15 mouse cellular contexts compared by ENCODE assay signal in the genomic region with DNA sequence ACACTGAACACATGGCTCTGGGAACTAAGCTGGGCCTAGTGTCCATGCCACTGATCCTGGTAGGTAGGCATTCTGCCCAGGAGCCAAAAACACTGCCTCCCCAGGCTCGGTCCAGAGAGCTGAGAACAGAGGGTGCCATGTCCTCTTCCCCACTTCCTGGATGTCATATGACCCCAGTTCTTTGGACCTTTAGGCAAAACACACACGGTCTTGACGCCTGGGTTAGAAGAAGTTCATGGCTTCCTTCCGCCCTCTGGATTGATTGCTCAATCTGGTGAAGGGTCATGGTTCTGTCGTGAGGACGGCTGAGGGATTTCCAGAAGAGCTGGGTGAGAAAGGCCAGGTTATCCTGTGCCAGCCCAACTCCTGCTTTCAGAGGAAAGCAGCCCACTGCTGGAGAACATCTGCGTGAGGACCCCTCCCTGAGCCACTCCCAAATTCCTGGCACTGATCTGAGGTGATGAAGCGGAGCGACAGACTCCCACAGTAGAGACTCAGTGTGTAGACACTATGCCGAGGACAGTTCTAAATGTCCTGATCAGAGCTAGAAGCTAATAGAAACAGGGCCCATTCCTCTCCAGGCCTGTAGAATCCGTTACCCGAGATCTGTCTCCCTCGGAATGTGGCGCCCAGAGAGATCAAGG. TPM values are rescaled to one million over a fixed set of nuclear protein-coding genes. Genes with fewer than 3 reads are reported as not detected.
DNase-seq lines count a peak whose midpoint lies in the region; ATAC-seq and TF ChIP-seq lines count a peak whose summit lies in the region.
"Had no signal": no experiment of that assay in that cellular context is flagged by ENCODE, and none has a peak within 500 bp of the region (broad histone marks: within the 10 kb centered on the region; RNA-seq: fewer than 3 reads in every experiment).

No protein-coding gene starts in this region.

- 83% methylated on average over 14 of the region's 14 CpGs for WGBS in spleen, adult 2 months
- WGBS in kidney, embryonic 16.5 days = 35% methylated on average over 14 of the region's 14 CpGs
- WGBS in stomach, postnatal 0 days = 54% methylated on average over 14 of the region's 14 CpGs
- 86% methylated on average over 14 of the region's 14 CpGs for WGBS in forebrain, postnatal 0 days

- no peak overlapping the region for H3K9ac ChIP-seq in kidney, embryonic 16.5 days (replicated peaks; ENCODE audit: low read length)
- no peak overlapping the region for H3K9ac ChIP-seq in stomach, postnatal 0 days (ENCODE audit: low read length)
- H3K9ac ChIP-seq in forebrain, postnatal 0 days = no peak overlapping the region
- H3K9ac ChIP-seq: lung, embryonic 14.5 days; neural tube, embryonic 15.5 days had no signal

- H3K36me3 ChIP-seq in spleen, adult 2 months (ENCODE audit: control insufficient read depth, insufficient read depth, low read length) = 0 out of 2 replicates have a peak, but pooled peaks cover 2% of the 10 kb centered on the region
- peaks cover 30% of the 10 kb centered on the region for H3K36me3 ChIP-seq in kidney, embryonic 16.5 days (ENCODE audit: insufficient read depth, low read length)
- peaks cover 4% of the 10 kb centered on the region for H3K36me3 ChIP-seq in stomach, postnatal 0 days (ENCODE audit: control insufficient read depth, insufficient read depth, low read length)
- peaks cover 17% of the 10 kb centered on the region for H3K36me3 ChIP-seq in forebrain, postnatal 0 days (ENCODE audit: insufficient read depth)

- ATAC-seq in kidney, embryonic 16.5 days (ENCODE audit: low FRiP score, low TSS enrichment) = peak; percentile 61; the same call in 1 of the 2 replicates
- peak; percentile 28; the same call in 1 of the 2 replicates for ATAC-seq in stomach, postnatal 0 days (ENCODE audit: low FRiP score, low TSS enrichment)
- no peak for ATAC-seq in forebrain, postnatal 0 days
- ATAC-seq: midbrain, embryonic 16.5 days had no signal

- DNase-seq in adrenal gland, adult (ENCODE audit: inconsistent age in 2 of 2, low spot score in 1 of 2) = peak; percentile 48 to 87
- DNase-seq in adrenal gland, postnatal 4 days (ENCODE audit: low spot score in 2 of 2) = no peak
- no peak for DNase-seq in spleen, adult 2 months (ENCODE audit: low read depth in 1 of 2, low spot score in 2 of 2)
- no peak for DNase-seq in spleen, adult 12 weeks (ENCODE audit: low spot score)
- no peak for DNase-seq in stomach, postnatal 0 days (ENCODE audit: low spot score)
- no peak for DNase-seq in right cerebral cortex, adult 2 months (ENCODE audit: low spot score in 2 of 2)
- DNase-seq in forebrain, postnatal 0 days = no peak
- DNase-seq: cerebellum, postnatal 25 days; lung, embryonic 14.5 days; spleen, adult 18-20 months had no signal

- no peak overlapping the region for H3K4me3 ChIP-seq in spleen, adult 2 months (ENCODE audit: extremely low read depth, insufficient read depth, insufficient read length)
- no peak overlapping the region for H3K4me3 ChIP-seq in kidney, embryonic 16.5 days (ENCODE audit: low read length)
- no peak overlapping the region for H3K4me3 ChIP-seq in stomach, postnatal 0 days (ENCODE audit: low read depth, low read length)
- no peak overlapping the region for H3K4me3 ChIP-seq in forebrain, postnatal 0 days (ENCODE audit: low read depth, low read length)
- H3K4me3 ChIP-seq: erythroblast, embryonic 14.5 days; left cerebral cortex, adult 2 months; neural tube, embryonic 15.5 days had no signal

- TF ChIP-seq POLR2A in spleen, adult 2 months (IDR thresholded peaks at IDR 0.05; ENCODE audit: low read depth, low read length) = no peak

- no peaks in the 10 kb centered on the region for H3K27me3 ChIP-seq in spleen, adult 2 months (ENCODE audit: control insufficient read depth, insufficient read depth, low read length)
- no peaks in the 10 kb centered on the region for H3K27me3 ChIP-seq in kidney, embryonic 16.5 days (ENCODE audit: insufficient read depth, low read length)
- no peaks in the 10 kb centered on the region for H3K27me3 ChIP-seq in stomach, postnatal 0 days (ENCODE audit: control insufficient read depth, insufficient read depth, low read length)
- H3K27me3 ChIP-seq in forebrain, postnatal 0 days (ENCODE audit: insufficient read depth, low read length) = no peaks in the 10 kb centered on the region
- H3K27me3 ChIP-seq: neural tube, embryonic 15.5 days had no signal

- H3K9me3 ChIP-seq in kidney, embryonic 16.5 days (ENCODE audit: low read length) = no peaks in the 10 kb centered on the region
- H3K9me3 ChIP-seq in stomach, postnatal 0 days (ENCODE audit: control insufficient read depth, low read length) = no peaks in the 10 kb centered on the region
- H3K9me3 ChIP-seq in forebrain, postnatal 0 days (ENCODE audit: low read length) = no peaks in the 10 kb centered on the region
- H3K9me3 ChIP-seq: neural tube, embryonic 15.5 days had no signal

- no peak for TF ChIP-seq CTCF in spleen, adult 2 months (IDR thresholded peaks at IDR 0.05; ENCODE audit: extremely low read depth, insufficient read depth, insufficient read length, insufficient replicate concordance)
- no peak for TF ChIP-seq CTCF in stomach, postnatal 0 days (IDR thresholded peaks at IDR 0.05; ENCODE audit: low read depth)
- TF ChIP-seq CTCF in forebrain, postnatal 0 days (IDR thresholded peaks at IDR 0.05; ENCODE audit: low read depth) = no peak

- TF ChIP-seq EP300 in stomach, postnatal 0 days (optimal IDR thresholded peaks at IDR 0.05) = no peak

- peak overlapping the region; percentile 64 for H3K27ac ChIP-seq in spleen, adult 2 months (ENCODE audit: insufficient read depth, low read length)
- peak overlapping the region; percentile 64 for H3K27ac ChIP-seq in kidney, embryonic 16.5 days (ENCODE audit: low read length)
- peak overlapping the region; percentile 35; the same call in 1 of the 2 replicates for H3K27ac ChIP-seq in stomach, postnatal 0 days (replicated peaks)
- no peak overlapping the region for H3K27ac ChIP-seq in forebrain, postnatal 0 days (ENCODE audit: low read depth, low read length)
- H3K27ac ChIP-seq: left cerebral cortex, adult 2 months; neural tube, embryonic 15.5 days had no signal

- H3K4me1 ChIP-seq in spleen, adult 2 months (ENCODE audit: control insufficient read depth, insufficient read depth, insufficient read length) = no peaks in the 10 kb centered on the region
- H3K4me1 ChIP-seq in kidney, embryonic 16.5 days (ENCODE audit: insufficient read depth, low read length) = peaks cover 10% of the 10 kb centered on the region; the same call in 1 of the 2 replicates
- H3K4me1 ChIP-seq in stomach, postnatal 0 days (replicated peaks; ENCODE audit: control insufficient read depth, insufficient read depth) = peaks cover 4% of the 10 kb centered on the region; the same call in 1 of the 2 replicates
- H3K4me1 ChIP-seq in forebrain, postnatal 0 days (ENCODE audit: insufficient read depth) = no peaks in the 10 kb centered on the region
- H3K4me1 ChIP-seq: neural tube, embryonic 15.5 days had no signal

- no peak overlapping the region for H3K4me2 ChIP-seq in kidney, embryonic 16.5 days (replicated peaks; ENCODE audit: low read depth, low read length)
- H3K4me2 ChIP-seq in stomach, postnatal 0 days (replicated peaks; ENCODE audit: low read depth) = no peak overlapping the region
- no peak overlapping the region for H3K4me2 ChIP-seq in forebrain, postnatal 0 days (ENCODE audit: low read depth)
- H3K4me2 ChIP-seq: lung, embryonic 14.5 days; neural tube, embryonic 15.5 days had no signal

RNA-seq across cellular contexts. Expression of a gene that starts 28.5 kb away (rescaled TPM):
- total RNA-seq in adrenal gland, postnatal 4 days (2021) = 10 to 100 TPM; 39.7 to 43.6 TPM
- 10.0 and 14.2 TPM in 2 replicates for polyA plus RNA-seq in spleen, adult 2 months (2012; rRNA removed)
- 17.0 and 17.5 TPM in 2 replicates for polyA plus RNA-seq in kidney, embryonic 16.5 days (2015; fragmentation: Nextera tagmentation; extraction: Ambion mirVana)
- polyA plus RNA-seq in stomach, postnatal 0 days (2015; fragmentation: Nextera tagmentation; extraction: Ambion mirVana) = 22.1 and 22.2 TPM in 2 replicates
- total RNA-seq in forebrain, postnatal 0 days (2014; rRNA removed) = 20.7 and 22.7 TPM in 2 replicates
- polyA plus RNA-seq in forebrain, postnatal 0 days (2015; fragmentation: Nextera tagmentation; extraction: Ambion mirVana) = 24.9 and 27.6 TPM in 2 replicates

RNA-seq across cellular contexts. Expression of a gene that starts 29.3 kb away (rescaled TPM):
- total RNA-seq in adrenal gland, postnatal 4 days (2021) = 1 to 10 TPM; 5.2 to 5.5 TPM
- polyA plus RNA-seq in spleen, adult 2 months (2012; rRNA removed) = 0.35 and 0.72 TPM in 2 replicates
- polyA plus RNA-seq in kidney, embryonic 16.5 days (2015; fragmentation: Nextera tagmentation; extraction: Ambion mirVana) = 1.3 and 1.5 TPM in 2 replicates
- polyA plus RNA-seq in stomach, postnatal 0 days (2015; fragmentation: Nextera tagmentation; extraction: Ambion mirVana) = 2.6 and 2.7 TPM in 2 replicates
- 1.5 and 3.3 TPM in 2 replicates for total RNA-seq in forebrain, postnatal 0 days (2014; rRNA removed)
- polyA plus RNA-seq in forebrain, postnatal 0 days (2015; fragmentation: Nextera tagmentation; extraction: Ambion mirVana) = 3.4 and 4.8 TPM in 2 replicates
- polyA plus RNA-seq: erythroblast, embryonic 14.5 days had no signal

RNA-seq across cellular contexts. Expression of a gene that starts 55.8 kb away (rescaled TPM):
- 10 to 100 TPM; 18.0 TPM for total RNA-seq in adrenal gland, postnatal 4 days (2021)
- polyA plus RNA-seq in spleen, adult 2 months (2012; rRNA removed) = 84.5 and 91.2 TPM in 2 replicates
- 11.4 and 12.8 TPM in 2 replicates for polyA plus RNA-seq in kidney, embryonic 16.5 days (2015; fragmentation: Nextera tagmentation; extraction: Ambion mirVana)
- 5.7 and 6.1 TPM in 2 replicates for polyA plus RNA-seq in stomach, postnatal 0 days (2015; fragmentation: Nextera tagmentation; extraction: Ambion mirVana)
- 1.6 and 1.9 TPM in 2 replicates for total RNA-seq in forebrain, postnatal 0 days (2014; rRNA removed)
- 0.75 and 0.97 TPM in 2 replicates for polyA plus RNA-seq in forebrain, postnatal 0 days (2015; fragmentation: Nextera tagmentation; extraction: Ambion mirVana)

Comparison
In these comparisons a context has a peak if more than half of its experiments do, and no peak if none do; other contexts are left out.
1. DNase-seq: peak in adrenal gland, adult (2 of 2); none in adrenal gland, postnatal 4 days (0 of 2), spleen, adult 2 months (0 of 2), spleen, adult 12 weeks (single experiment), stomach, postnatal 0 days (single experiment), right cerebral cortex, adult 2 months (0 of 2) and forebrain, postnatal 0 days (single experiment).